Mouse (Mus musculus) ES-E14 (cell line): Measurements from ENCODE around the gene Nsun2. TPM values are rescaled to one million over a fixed set of nuclear protein-coding genes. Genes with fewer than 3 reads are reported as not detected.

Source experiments
- DNase-seq: peaks from one replicate; pipeline ENCODE4 v3.0.0-alpha.2; 2013; ENCODE audit warnings: low read depth, low spot score
- H3K27ac ChIP-seq: 2 replicates; pipeline ENCODE4 v1.5.1; 2012; ENCODE audit warnings: low read depth, mild to moderate bottlenecking, low read length, moderate library complexity, mixed read lengths; ENCODE audit not compliant: poor library complexity, insufficient read depth, severe bottlenecking
- H3K36me3 ChIP-seq: 2 replicates; pipeline ENCODE4 v1.6.1; 2012; ENCODE audit warnings: mild to moderate bottlenecking, low read length, moderate library complexity, mixed read lengths; ENCODE audit not compliant: control insufficient read depth, poor library complexity, insufficient read depth, severe bottlenecking
- H3K4me1 ChIP-seq, 2 experiments: fragments of 150-350 bp in 1 of 2; sonication (generic) in 1 of 2; 2 replicates each; pipeline ENCODE4 v1.6.1; 2012; ENCODE audit warnings: low read length in 2 of 2, mild to moderate bottlenecking in 1 of 2, mixed read lengths in 1 of 2; ENCODE audit not compliant: control insufficient read depth in 2 of 2, insufficient read depth in 2 of 2, poor library complexity in 1 of 2
- H3K4me3 ChIP-seq, 2 experiments: fragments of 150-350 bp in 1 of 2; sonication (generic) in 1 of 2; 2 replicates each; pipeline ENCODE4 v1.5.1; 2012; ENCODE audit warnings: low read length in 2 of 2, low read depth in 1 of 2, mild to moderate bottlenecking in 1 of 2, mixed read lengths in 1 of 2; ENCODE audit not compliant: insufficient read depth in 1 of 2, poor library complexity in 1 of 2, severe bottlenecking in 1 of 2
- H3K9ac ChIP-seq: 2 replicates; pipeline ENCODE4 v1.6.1; 2012; ENCODE audit warnings: low read depth, mild to moderate bottlenecking, low read length, mixed read lengths; ENCODE audit not compliant: poor library complexity, insufficient read depth, severe bottlenecking
- H3K9me3 ChIP-seq: fragments of 150-350 bp; sonication (generic); 2 replicates; pipeline ENCODE4 v1.6.1; 2012; ENCODE audit warnings: low read depth, mild to moderate bottlenecking, low read length; ENCODE audit not compliant: control insufficient read depth, insufficient read depth
- CHD2 ChIP-seq: IDR thresholded peaks from 2 replicates; pipeline ENCODE4 v1.6.1; 2014; ENCODE audit warnings: mild to moderate bottlenecking, low read depth, low read length, inconsistent platforms
- HCFC1 ChIP-seq: IDR thresholded peaks from 2 replicates; pipeline ENCODE4 v1.6.1; 2012; ENCODE audit warnings: low read length, inconsistent platforms, borderline replicate concordance; ENCODE audit not compliant: insufficient read depth
- MAFK ChIP-seq: IDR thresholded peaks from 2 replicates; pipeline ENCODE4 v1.6.1; 2014; ENCODE audit warnings: mild to moderate bottlenecking, low read depth, low read length, inconsistent platforms; ENCODE audit not compliant: insufficient read depth
- ZC3H11A ChIP-seq: IDR thresholded peaks from 2 replicates; pipeline ENCODE4 v1.6.1; 2012; ENCODE audit warnings: low read depth, mild to moderate bottlenecking, inconsistent platforms, low read length, borderline replicate concordance
- ZNF384 ChIP-seq: IDR thresholded peaks from 2 replicates; pipeline ENCODE4 v1.6.1; 2012; ENCODE audit warnings: low read depth, low read length, inconsistent platforms
- in situ Hi-C, 2 experiments: fragments of 600-800 bp; cut with MboI; formaldehyde crosslinking; loops; one replicate each; pipeline ENCODE4 v1.15.1; 2025; ENCODE audit warnings: low sequenced_read_pairs in 2 of 2, inconsistent platforms in 1 of 2; ENCODE audit not compliant: unreplicated experiment in 2 of 2
- total RNA-seq: library from RNA; depleted of rRNA; stranded (reverse); fragments of 300-350 nt; gene quantifications from 2 replicates; pipeline ENCODE4 v1.2.3, GENCODE M21; 2012

Gene Nsun2
- total RNA-seq, 1 experiment: 220 TPM

DNA sequence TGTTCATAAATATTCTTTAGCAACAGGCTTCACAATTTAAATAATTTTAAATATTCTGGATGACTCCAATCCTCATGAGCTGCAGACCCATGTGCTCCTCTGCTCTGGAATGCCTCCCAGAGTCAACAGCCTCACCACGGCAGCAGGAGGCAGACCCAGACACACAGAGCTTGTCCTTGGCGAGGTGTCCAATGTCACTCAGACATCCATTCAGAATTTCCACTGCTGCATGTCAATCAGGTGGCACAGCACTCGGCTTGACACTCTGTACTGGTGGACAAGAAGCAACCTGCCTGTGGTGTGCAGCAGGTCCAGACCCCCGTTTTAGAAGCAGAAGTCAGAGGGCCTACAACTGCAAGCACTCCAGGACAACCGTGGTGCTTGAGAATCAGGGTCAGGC is 35.3 kb upstream of the Nsun2 start:
- no peak for TF ChIP-seq ZNF384
- TF ChIP-seq MAFK: no peak
- TF ChIP-seq HCFC1: no peak
- in situ Hi-C loops: no loop called here
- Histone ChIP-seq H3K9me3 (no peaks in the 10 kb centered on the region), H3K27ac (no peak overlapping the region), H3K4me3 (no peak overlapping the region), H3K4me1 (no peaks in the 10 kb centered on the region), H3K9ac (no peak overlapping the region), H3K36me3 (peaks cover 44% of the 10 kb centered on the region)
- no peak for DNase-seq

- H3K4me3 ChIP-seq: no peak overlapping the region
- no peak for TF ChIP-seq ZNF384
- no peak for TF ChIP-seq CHD2
- TF ChIP-seq HCFC1: no peak
- TF ChIP-seq ZC3H11A: no peak
- TF ChIP-seq MAFK: no peak
- peaks cover 58% of the 10 kb centered on the region for H3K36me3 ChIP-seq
- no peak for DNase-seq
- H3K9me3 ChIP-seq: no peaks in the 10 kb centered on the region
- no peak overlapping the region for H3K27ac ChIP-seq
- no peak overlapping the region for H3K9ac ChIP-seq
- H3K4me1 ChIP-seq: no peaks in the 10 kb centered on the region
- in situ Hi-C loops: no loop called here
Observed at GRCm38 (mm10) chr13:69502157-69502750, 31.3 kb upstream of the Nsun2 start.

- TF ChIP-seq MAFK (no peak), ZC3H11A (no peak), ZNF384 (no peak), CHD2 (no peak), HCFC1 (no peak)
- H3K9ac ChIP-seq: no peak overlapping the region
- no peaks in the 10 kb centered on the region for H3K9me3 ChIP-seq
- peaks cover 61% of the 10 kb centered on the region for H3K36me3 ChIP-seq
- no peak for DNase-seq
- H3K4me1 ChIP-seq: no peaks in the 10 kb centered on the region
- H3K27ac ChIP-seq: no peak overlapping the region
- in situ Hi-C loops: no loop called here
- no peak overlapping the region for H3K4me3 ChIP-seq
Observed at GRCm38 (mm10) chr13:69502863-69503262, 30.7 kb upstream of the Nsun2 start.

GRCm38 (mm10) chr13:69506341-69507086 is 27.0 kb upstream of the Nsun2 start:
- Histone ChIP-seq H3K9me3 (no peaks in the 10 kb centered on the region), H3K4me1 (no peaks in the 10 kb centered on the region), H3K9ac (no peak overlapping the region), H3K27ac (no peak overlapping the region), H3K36me3 (peaks cover 50% of the 10 kb centered on the region), H3K4me3 (no peak overlapping the region)
- in situ Hi-C loops: no loop called here
- TF ChIP-seq ZNF384 (no peak), ZC3H11A (no peak), CHD2 (no peak), MAFK (no peak), HCFC1 (no peak)
- no peak for DNase-seq

- in situ Hi-C loops: no loop called here
- no peak for DNase-seq
- TF ChIP-seq ZC3H11A (no peak), CHD2 (no peak), ZNF384 (no peak), HCFC1 (no peak), MAFK (no peak)
- no peak overlapping the region for H3K4me3 ChIP-seq
- no peak overlapping the region for H3K27ac ChIP-seq
- H3K36me3 ChIP-seq: peaks cover 41% of the 10 kb centered on the region
- H3K9ac ChIP-seq: no peak overlapping the region
- no peaks in the 10 kb centered on the region for H3K9me3 ChIP-seq
- H3K4me1 ChIP-seq: no peaks in the 10 kb centered on the region
Observed at GRCm38 (mm10) chr13:69507666-69508065, 25.9 kb upstream of the Nsun2 start.
